Mouse (Mus musculus) CH12.LX (cell line): Measurements from ENCODE around the gene Slc35c1. TPM values are rescaled to one million over a fixed set of nuclear protein-coding genes. Genes with fewer than 3 reads are reported as not detected.

Experiments
- DNase-seq: peaks from one replicate; pipeline ENCODE4 v3.0.0-alpha.2; 2013; ENCODE audit errors: extremely low read depth
- H3K27ac ChIP-seq: 2 replicates; pipeline ENCODE4 v1.5.1; 2012; ENCODE audit warnings: low read depth, mild to moderate bottlenecking, control low read depth, moderate library complexity; ENCODE audit not compliant: insufficient read depth
- H3K27me3 ChIP-seq: replicated peaks from 2 replicates; pipeline ENCODE3; 2012; ENCODE audit warnings: inconsistent platforms
- H3K36me3 ChIP-seq, 2 experiments: replicated peaks in 1 of 2; 2 replicates each; pipeline versions ENCODE3 to v1.6.1; 2012; ENCODE audit warnings: inconsistent platforms in 1 of 2, low read length in 1 of 2, mild to moderate bottlenecking in 1 of 2, mixed read lengths in 1 of 2, moderate library complexity in 1 of 2; ENCODE audit not compliant: control insufficient read depth in 1 of 2, insufficient read depth in 1 of 2
- H3K4me1 ChIP-seq, 2 experiments: 2 replicates each; pipeline ENCODE4 v1.6.1; 2012; ENCODE audit warnings: inconsistent platforms in 1 of 2, moderate library complexity in 1 of 2; ENCODE audit not compliant: insufficient read depth in 2 of 2, control insufficient read depth in 1 of 2
- H3K4me2 ChIP-seq: 2 replicates; pipeline ENCODE4 v1.6.1; 2012; ENCODE audit warnings: low read depth, mild to moderate bottlenecking, control low read depth; ENCODE audit not compliant: poor library complexity, insufficient read depth, severe bottlenecking
- H3K4me3 ChIP-seq, 3 experiments: fragments of 150-350 bp in 1 of 3; sonication (generic) in 1 of 3; replicated peaks in 1 of 3; 2 replicates each; pipeline versions ENCODE3 to v1.5.1; 2011 to 2012; ENCODE audit warnings: low read depth in 2 of 3, low read length in 2 of 3, mild to moderate bottlenecking in 2 of 3, moderate library complexity in 2 of 3, control low read depth in 1 of 3, improper control_type of control experiment in 1 of 3, inconsistent platforms in 1 of 3, mixed read lengths in 1 of 3; ENCODE audit not compliant: poor library complexity in 1 of 3
- H3K79me2 ChIP-seq: replicated peaks from 2 replicates; pipeline ENCODE4 v1.6.1; 2012; ENCODE audit warnings: mild to moderate bottlenecking, moderate library complexity; ENCODE audit not compliant: control insufficient read depth, poor library complexity, insufficient read depth, severe bottlenecking; ENCODE audit errors: extremely low read depth
- H3K9ac ChIP-seq: 2 replicates; pipeline ENCODE4 v1.6.1; 2012; ENCODE audit warnings: low read depth, mild to moderate bottlenecking, control low read depth, moderate library complexity; ENCODE audit not compliant: insufficient read depth
- H3K9me3 ChIP-seq: replicated peaks from 2 replicates; pipeline ENCODE3; 2012; ENCODE audit warnings: low read length, inconsistent platforms, mixed read lengths
- CHD1 ChIP-seq: IDR thresholded peaks from 2 replicates; pipeline ENCODE4 v1.6.1; 2012; ENCODE audit warnings: low read depth, low read length, improper control_type of control experiment, inconsistent platforms
- GABPA ChIP-seq: IDR thresholded peaks from 2 replicates; pipeline ENCODE4 v1.6.1; 2012; ENCODE audit warnings: low read depth, low read length, improper control_type of control experiment, inconsistent platforms; ENCODE audit not compliant: insufficient replicate concordance
- HCFC1 ChIP-seq: IDR thresholded peaks from 2 replicates; pipeline ENCODE4 v1.6.1; 2012; ENCODE audit warnings: low read depth, mild to moderate bottlenecking, inconsistent platforms, low read length, improper control_type of control experiment
- JUN ChIP-seq: IDR thresholded peaks from 2 replicates; pipeline ENCODE4 v1.6.1; 2011; ENCODE audit warnings: low read depth, mild to moderate bottlenecking, low read length, improper control_type of control experiment, moderate library complexity; ENCODE audit not compliant: insufficient read depth
- MAFK ChIP-seq: IDR thresholded peaks from 2 replicates; pipeline ENCODE4 v1.6.1; 2011; ENCODE audit warnings: low read length, improper control_type of control experiment; ENCODE audit not compliant: insufficient replicate concordance
- MAX ChIP-seq: IDR thresholded peaks from 2 replicates; pipeline ENCODE4 v1.6.1; 2011; ENCODE audit warnings: low read length, improper control_type of control experiment
- MXI1 ChIP-seq: IDR thresholded peaks from 2 replicates; pipeline ENCODE4 v1.6.1; 2011; ENCODE audit warnings: mild to moderate bottlenecking, low read depth, low read length, improper control_type of control experiment
- MYC ChIP-seq: IDR thresholded peaks from 2 replicates; pipeline ENCODE4 v1.6.1; 2011; ENCODE audit warnings: low read depth, mild to moderate bottlenecking, improper control_type of control experiment, low read length
- POLR2AphosphoS2 ChIP-seq: IDR thresholded peaks from 2 replicates; pipeline ENCODE4 v1.6.1; 2011; ENCODE audit warnings: low read depth, low read length, improper control_type of control experiment
- RAD21 ChIP-seq: IDR thresholded peaks from 2 replicates; pipeline ENCODE4 v1.6.1; 2011; ENCODE audit warnings: low read depth, mild to moderate bottlenecking, low read length, improper control_type of control experiment, moderate library complexity
- RCOR1 ChIP-seq: conservative IDR thresholded peaks from 2 replicates; pipeline ENCODE4 v1.6.1; 2012; ENCODE audit warnings: low read depth, mild to moderate bottlenecking, inconsistent platforms, low read length, improper control_type of control experiment
- SIN3A ChIP-seq: IDR thresholded peaks from 2 replicates; pipeline ENCODE4 v1.6.1; 2012; ENCODE audit warnings: low read length, improper control_type of control experiment, inconsistent platforms
- USF1 ChIP-seq: IDR thresholded peaks from 2 replicates; pipeline ENCODE4 v1.6.1; 2014; ENCODE audit warnings: low read depth, mild to moderate bottlenecking, inconsistent platforms, low read length, improper control_type of control experiment
- ZMIZ1 ChIP-seq: IDR thresholded peaks from 2 replicates; pipeline ENCODE4 v1.6.1; 2012; ENCODE audit warnings: low read depth, mild to moderate bottlenecking, inconsistent platforms, low read length, improper control_type of control experiment
- ZNF384 ChIP-seq: IDR thresholded peaks from 2 replicates; pipeline ENCODE4 v1.6.1; 2012; ENCODE audit warnings: low read depth, low read length, improper control_type of control experiment, inconsistent platforms
- dilution Hi-C: fragments of 300-500 bp; cut with MboI; formaldehyde crosslinking; loops from 2 replicates; pipeline ENCODE4 v1.14.3; 2020; ENCODE audit warnings: low sequenced_read_pairs; ENCODE audit not compliant: extremely low pct_unique_long_range_greater_than_20kb, extremely low pct_ligation_motif_present
- in situ Hi-C: fragments of 300-500 bp; cut with MboI; formaldehyde crosslinking; loops from 3 replicates; pipeline ENCODE4 v1.14.3; 2019; ENCODE audit warnings: low sequenced_read_pairs, low pct_ligation_motif_present, low pct_unique_long_range_greater_than_20kb, mixed read lengths
- polyA plus RNA-seq: library from polyadenylated mRNA; unstranded; fragments of >175 nt; gene quantifications from 2 replicates; pipeline ENCODE4 v1.2.1, GENCODE M21; 2012; ENCODE audit warnings: low read depth; ENCODE audit not compliant: insufficient read length
- total RNA-seq, 2 experiments: library from RNA; depleted of rRNA; stranded (reverse); fragments of 300-350 nt in 1 of 2; fragments of >200 nt in 1 of 2; gene quantifications; 2 replicates each; pipeline ENCODE4 v1.2.3; 2012 to 2014

Slc35c1 gene
- total and polyA plus RNA-seq, 3 experiments = 4.1 to 22.7 (median 8.7) TPM

- TF ChIP-seq RAD21 (no peak), MXI1 (peak; percentile 94)
Measured at GRCm38 (mm10) chr2:92433578-92434374, 26.6 kb downstream of the Slc35c1 start, which contains the start of gene Cry2 (continued).

GRCm38 (mm10) chr2:92432299-92433295 lies 27.7 kb downstream of the Slc35c1 start:
- Histone ChIP-seq H3K9ac (peak overlapping the region; percentile 87), H3K4me1 (peaks cover 11 to 53% of the 10 kb centered on the region in 2 experiments), H3K36me3 (peaks cover 7 to 44% of the 10 kb centered on the region in 2 experiments), H3K27me3 (peaks cover 6% of the 10 kb centered on the region), H3K79me2 (peaks cover 49% of the 10 kb centered on the region), H3K9me3 (peaks cover 6% of the 10 kb centered on the region), H3K4me3 (peak overlapping the region; percentile 90 to 100 (median 92)), H3K27ac (no peak overlapping the region), H3K4me2 (peak overlapping the region; percentile 90)
- TF ChIP-seq MAFK (no peak), CHD1 (0 out of 2 replicates have a peak, but pooled peaks have one; percentile 10), JUN (no peak), ZMIZ1 (no peak), RCOR1 (no peak), ZNF384 (no peak), HCFC1 (no peak), MAX (no peak), GABPA (no peak), SIN3A (peak; percentile 7; the same call in 1 of the 2 replicates), RAD21 (no peak), POLR2AphosphoS2 (no peak), MYC (no peak), MXI1 (no peak), USF1 (no peak)
- in situ Hi-C loops (loop anchor here (5.0 kb wide), 1 partner anchor 445 kb away; no protein-coding TSS in a partner anchor), dilution Hi-C loops (no loop called here)
- no peak for DNase-seq
